Mouse (Mus musculus): ENCODE results near the gene Ptov1.

GRCm38 (mm10) chr7:44901230-44901722 lies 31.7 kb upstream of the Ptov1 start:
- TF ChIP-seq EP300 (IDR thresholded peaks at IDR 0.05) (no peak), CTCF (IDR thresholded peaks at IDR 0.05) (peak; percentile 62)
